Mouse (Mus musculus) heart, embryonic 14.5 days (tissue): Measurements from ENCODE around the gene Klhl35. TPM values are rescaled to one million over a fixed set of nuclear protein-coding genes. Genes with fewer than 3 reads are reported as not detected.

Experiments
- ATAC-seq: fragments of 200-750 bp; cut with Nextera tagmentation; 2 replicates; pipeline ENCODE4 v1.8.0; 2017; ENCODE audit warnings: low read depth, moderate TSS enrichment; ENCODE audit not compliant: insufficient number of reproducible peaks, insufficient read depth, low FRiP score
- H3K27ac ChIP-seq, 2 experiments: fragments of 200-500 bp in 1 of 2; fragments of 300-500 bp in 1 of 2; sonication (generic) in 1 of 2; replicated peaks in 1 of 2; 2 replicates each; pipeline ENCODE4 v1.5.1; 2012 to 2014; ENCODE audit warnings: low read depth in 2 of 2, low read length in 2 of 2, control low read depth in 1 of 2, mild to moderate bottlenecking in 1 of 2, mixed read lengths in 1 of 2; ENCODE audit not compliant: control insufficient read depth in 1 of 2, insufficient read depth in 1 of 2
- H3K27me3 ChIP-seq: fragments of 300-500 bp; sonication (generic); 2 replicates; pipeline ENCODE4 v1.6.1; 2014; ENCODE audit warnings: mild to moderate bottlenecking, low read length, control low read depth; ENCODE audit not compliant: control insufficient read depth, insufficient read depth
- H3K36me3 ChIP-seq: fragments of 300-500 bp; sonication (generic); 2 replicates; pipeline ENCODE4 v1.6.1; 2014; ENCODE audit warnings: mild to moderate bottlenecking, control low read depth, low read length, mixed read lengths; ENCODE audit not compliant: control insufficient read depth, insufficient read depth
- H3K4me1 ChIP-seq, 2 experiments: fragments of 200-500 bp in 1 of 2; fragments of 300-500 bp in 1 of 2; sonication (generic) in 1 of 2; 2 replicates each; pipeline ENCODE4 v1.6.1; 2012 to 2014; ENCODE audit warnings: low read length in 2 of 2, control low read depth in 1 of 2, mixed read lengths in 1 of 2; ENCODE audit not compliant: control insufficient read depth in 2 of 2, insufficient read depth in 2 of 2
- H3K4me2 ChIP-seq: fragments of 300-500 bp; sonication (generic); 2 replicates; pipeline ENCODE4 v1.6.1; 2014; ENCODE audit warnings: mild to moderate bottlenecking, low read length
- H3K4me3 ChIP-seq, 2 experiments: fragments of 200-500 bp in 1 of 2; fragments of 300-500 bp in 1 of 2; sonication (generic) in 1 of 2; 2 replicates each; pipeline ENCODE4 v1.5.1; 2012 to 2014; ENCODE audit warnings: low read length in 2 of 2, mild to moderate bottlenecking in 2 of 2, control low read depth in 1 of 2, low read depth in 1 of 2, moderate library complexity in 1 of 2; ENCODE audit not compliant: control insufficient read depth in 1 of 2, insufficient read depth in 1 of 2
- H3K9ac ChIP-seq: fragments of 300-500 bp; sonication (generic); 2 replicates; pipeline ENCODE4 v1.6.1; 2014; ENCODE audit warnings: mild to moderate bottlenecking, low read length
- H3K9me3 ChIP-seq: fragments of 300-500 bp; sonication (generic); 2 replicates; pipeline ENCODE4 v1.6.1; 2016; ENCODE audit warnings: low read length, control low read depth; ENCODE audit not compliant: control insufficient read depth
- WGBS: fragments of 180-500 bp; shearing (Covaris S2); extraction: QIAGEN DNeasy Blood & Tissue Kit; methylation state at CpG from one replicate; pipeline ENCODE4 v1.1.7; 2014; 5-methylcytosine and 5-hydroxymethylcytosine counted together
- polyA plus RNA-seq: library from polyadenylated mRNA; unstranded; fragments of >200 nt; fragmentation: Nextera tagmentation; extraction: Ambion mirVana; gene quantifications from 2 replicates; pipeline ENCODE4 v1.2.1, GENCODE M21; 2014

The Klhl35 gene
- 0.86 and 1.1 TPM in 2 replicates for polyA plus RNA-seq

- Histone ChIP-seq H3K4me1 (peaks cover 18 to 29% of the 10 kb centered on the region in 2 experiments), H3K4me3 (no peak within 1 kb of the TSS), H3K27ac (peak within 1 kb of the TSS in 1 of 2 experiments; percentile 24; a peak in 1 of 4 replicates), H3K9ac (peak within 1 kb of the TSS; percentile 16; the same call in 1 of the 2 replicates), H3K4me2 (peak within 1 kb of the TSS; percentile 24), H3K27me3 (no peaks in the 10 kb centered on the region), H3K9me3 (0 out of 2 replicates have a peak, but pooled peaks cover 2% of the 10 kb centered on the region), H3K36me3 (peaks cover 11% of the 10 kb centered on the region)
- ATAC-seq: no peak
- 23% methylated on average over 8 of the region's 8 CpGs for WGBS
Observed at GRCm38 (mm10) chr7:99465811-99466210, at the start of gene Klhl35. Gene Klhl35, plus strand, starts transcription at chr7:99466004.

DNA sequence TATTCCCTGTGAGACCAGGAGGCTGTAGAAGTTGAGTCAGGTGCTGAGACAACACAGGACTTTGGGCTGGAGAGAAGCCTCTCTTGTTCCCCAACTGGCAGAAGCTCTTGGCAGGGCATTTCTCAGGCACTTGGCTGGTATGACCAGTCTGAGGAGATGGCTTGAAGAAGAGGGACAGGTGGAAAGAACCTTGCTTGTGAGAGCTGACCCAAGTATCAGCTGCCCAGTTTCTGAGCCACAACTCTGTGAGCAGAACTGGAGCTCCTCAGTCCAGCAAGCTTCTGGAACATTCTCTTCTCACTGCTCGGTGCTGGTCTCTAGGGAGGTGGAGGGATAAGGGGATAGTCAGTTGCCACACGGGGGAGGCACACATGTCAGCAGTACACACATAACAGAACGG lies 46.5 kb upstream of the Klhl35 start:
- Histone ChIP-seq H3K9ac (no peak overlapping the region), H3K9me3 (no peaks in the 10 kb centered on the region), H3K36me3 (peaks cover 17% of the 10 kb centered on the region), H3K4me2 (no peak overlapping the region), H3K4me1 (peaks cover 2 to 19% of the 10 kb centered on the region in 2 experiments; a peak in 2 of 4 replicates), H3K4me3 (no peak overlapping the region), H3K27me3 (no peaks in the 10 kb centered on the region), H3K27ac (no peak overlapping the region)
- ATAC-seq: no peak
- WGBS: 71% methylated on average over 3 of the region's 3 CpGs

GRCm38 (mm10) chr7:99421006-99421405 lies 44.8 kb upstream of the Klhl35 start:
- no peak for ATAC-seq
- peaks cover 12% of the 10 kb centered on the region for H3K36me3 ChIP-seq
- H3K9me3 ChIP-seq: no peaks in the 10 kb centered on the region
- no peak overlapping the region for H3K4me3 ChIP-seq
- H3K4me2 ChIP-seq: no peak overlapping the region
- no peaks in the 10 kb centered on the region for H3K27me3 ChIP-seq
- H3K27ac ChIP-seq: no peak overlapping the region
- no peak overlapping the region for H3K9ac ChIP-seq
- H3K4me1 ChIP-seq: peaks cover 8 to 20% of the 10 kb centered on the region in 2 experiments
- 91% methylated on average over 6 of the region's 6 CpGs for WGBS

DNA sequence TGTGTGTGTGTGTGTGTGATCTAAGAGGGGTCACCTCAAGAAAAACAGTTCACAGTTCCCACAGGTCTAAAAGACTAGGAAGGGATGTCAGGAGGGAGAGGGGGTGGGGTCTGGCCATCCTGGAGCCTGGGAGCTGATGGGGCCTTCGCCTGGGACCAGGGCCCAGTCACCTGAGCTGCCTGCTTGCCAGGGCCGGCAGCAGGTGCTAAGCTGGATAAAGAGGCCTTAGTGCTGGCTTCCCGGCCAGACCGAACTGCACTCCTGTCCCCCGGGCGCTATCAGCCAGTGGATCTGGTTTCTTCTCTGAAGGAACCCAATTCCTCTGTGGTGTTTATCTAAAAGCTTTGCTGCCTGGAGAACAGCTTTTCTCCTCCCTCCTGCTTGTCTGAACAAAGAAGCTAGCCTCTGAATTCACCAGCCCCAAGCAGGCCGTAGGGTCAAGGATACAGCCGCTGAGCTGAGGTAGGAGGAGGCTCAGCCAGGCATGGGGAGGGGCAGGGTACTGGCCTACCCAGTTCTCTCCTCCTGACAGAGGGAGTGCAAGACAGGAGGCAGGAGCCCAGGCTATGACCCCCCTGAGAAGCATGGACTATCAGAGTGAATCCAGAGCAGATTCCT lies 41.2 kb upstream of the Klhl35 start:
- Histone ChIP-seq H3K27me3 (no peaks in the 10 kb centered on the region), H3K4me1 (peaks cover 8 to 17% of the 10 kb centered on the region in 2 experiments), H3K27ac (0 out of 4 replicates have a peak overlapping the region, but pooled peaks of 1 of the 2 experiments have one; percentile 22), H3K4me2 (no peak overlapping the region), H3K9me3 (no peaks in the 10 kb centered on the region), H3K9ac (no peak overlapping the region), H3K4me3 (no peak overlapping the region), H3K36me3 (0 out of 2 replicates have a peak, but pooled peaks cover 13% of the 10 kb centered on the region)
- no peak for ATAC-seq
- WGBS: 45% methylated on average over 8 of the region's 8 CpGs

GRCm38 (mm10) chr7:99425706-99426105 lies 40.1 kb upstream of the Klhl35 start:
- H3K9ac ChIP-seq: no peak overlapping the region

GRCm38 (mm10) chr7:99427031-99427430 lies 38.8 kb upstream of the Klhl35 start:
- 0 out of 2 replicates have a peak, but pooled peaks cover 9% of the 10 kb centered on the region for H3K36me3 ChIP-seq
- no peak overlapping the region for H3K9ac ChIP-seq
- H3K27ac ChIP-seq: no peak overlapping the region
- no peak for ATAC-seq
- H3K4me1 ChIP-seq: peaks cover 15 to 24% of the 10 kb centered on the region in 2 experiments
- no peak overlapping the region for H3K4me2 ChIP-seq
- no peaks in the 10 kb centered on the region for H3K9me3 ChIP-seq
- H3K27me3 ChIP-seq: no peaks in the 10 kb centered on the region
- H3K4me3 ChIP-seq: no peak overlapping the region
- 85% methylated on average over 10 of the region's 10 CpGs for WGBS

More at GRCm38 (mm10) chr7:99425706-99426105, 40.1 kb upstream of the Klhl35 start:
- H3K4me3 ChIP-seq: no peak overlapping the region
- no peaks in the 10 kb centered on the region for H3K9me3 ChIP-seq
- H3K4me1 ChIP-seq: peaks cover 10 to 20% of the 10 kb centered on the region in 2 experiments
- H3K27me3 ChIP-seq: no peaks in the 10 kb centered on the region
- ATAC-seq: no peak
- H3K27ac ChIP-seq: no peak overlapping the region
- H3K36me3 ChIP-seq: 0 out of 2 replicates have a peak, but pooled peaks cover 9% of the 10 kb centered on the region
- 84% methylated on average over 4 of the region's 4 CpGs for WGBS
- H3K4me2 ChIP-seq: no peak overlapping the region

DNA sequence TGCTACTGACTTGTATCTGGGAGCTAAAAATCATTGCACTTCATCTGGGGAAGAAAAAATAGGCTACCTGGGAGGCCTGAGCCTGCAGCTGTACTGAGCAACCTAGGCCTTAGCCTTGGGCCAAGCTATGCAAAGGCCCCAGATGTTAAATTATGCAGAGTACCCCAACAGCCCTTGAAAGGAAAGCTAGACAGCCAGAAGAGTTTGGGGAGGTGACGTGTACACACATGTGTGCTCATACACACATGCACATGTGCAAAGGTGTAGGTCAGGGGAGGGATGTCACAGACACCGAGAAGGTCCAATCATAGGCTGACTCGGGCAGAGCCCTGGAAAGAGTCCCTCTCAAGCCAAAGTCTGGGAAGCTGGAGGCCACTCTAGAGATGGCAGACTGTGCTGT lies 37.8 kb upstream of the Klhl35 start:
- Histone ChIP-seq H3K27me3 (no peaks in the 10 kb centered on the region), H3K4me1 (peaks cover 25 to 33% of the 10 kb centered on the region in 2 experiments), H3K9ac (no peak overlapping the region), H3K4me2 (no peak overlapping the region), H3K4me3 (no peak overlapping the region), H3K9me3 (no peaks in the 10 kb centered on the region), H3K36me3 (0 out of 2 replicates have a peak, but pooled peaks cover 9% of the 10 kb centered on the region), H3K27ac (no peak overlapping the region)
- ATAC-seq: no peak
- 94% methylated on average over 3 of the region's 3 CpGs for WGBS
